Mouse (Mus musculus) hindbrain, embryonic 14.5 days (tissue): ENCODE results near the gene Ano8. TPM values are rescaled to one million over a fixed set of nuclear protein-coding genes. Genes with fewer than 3 reads are reported as not detected.
A peak's percentile ranks its signal among the peaks of the same experiment; 100 is the strongest.
"Not testable (repeated sequence)": the region's sequence is repeated elsewhere in the genome, so short reads cannot be mapped to it uniquely, and the experiment has no call there.

Source experiments
- ATAC-seq: fragments of 200-750 bp; cut with Nextera tagmentation; 2 replicates; pipeline ENCODE4 v1.8.0; 2017; ENCODE audit warnings: moderate number of reproducible peaks, mild to moderate bottlenecking, moderate TSS enrichment, moderate library complexity; ENCODE audit not compliant: low FRiP score
- DNase-seq: peaks from one replicate; pipeline ENCODE4 v3.0.0-alpha.2; 2015; ENCODE audit warnings: low spot score
- H3K27ac ChIP-seq: fragments of 300-500 bp; sonication (generic); 2 replicates; pipeline ENCODE4 v1.5.1; 2014; ENCODE audit warnings: mild to moderate bottlenecking, moderate library complexity
- H3K27me3 ChIP-seq: fragments of 300-500 bp; sonication (generic); 2 replicates; pipeline ENCODE4 v1.6.1; 2014; ENCODE audit warnings: mild to moderate bottlenecking, low read length, mixed read lengths; ENCODE audit not compliant: control insufficient read depth, insufficient read depth
- H3K36me3 ChIP-seq: fragments of 300-500 bp; sonication (generic); replicated peaks from 2 replicates; pipeline ENCODE4 v1.6.1; 2014; ENCODE audit not compliant: control insufficient read depth, insufficient read depth
- H3K4me1 ChIP-seq: fragments of 300-500 bp; sonication (generic); replicated peaks from 2 replicates; pipeline ENCODE4 v1.6.1; 2014; ENCODE audit warnings: antibody characterized with exemption, low read length, mixed read lengths; ENCODE audit not compliant: control insufficient read depth, insufficient read depth
- H3K4me2 ChIP-seq: fragments of 300-500 bp; sonication (generic); replicated peaks from 2 replicates; pipeline ENCODE4 v1.6.1; 2014; ENCODE audit warnings: mild to moderate bottlenecking, moderate library complexity
- H3K4me3 ChIP-seq: fragments of 300-500 bp; sonication (generic); replicated peaks from 2 replicates; pipeline ENCODE4 v1.5.1; 2014; ENCODE audit warnings: mild to moderate bottlenecking, low read length
- H3K9ac ChIP-seq: fragments of 300-500 bp; sonication (generic); 2 replicates; pipeline ENCODE4 v1.6.1; 2014
- H3K9me3 ChIP-seq: fragments of 300-500 bp; sonication (generic); 2 replicates; pipeline ENCODE4 v1.6.1; 2016; ENCODE audit warnings: low read length; ENCODE audit not compliant: control insufficient read depth
- WGBS: fragments of 180-500 bp; shearing (Covaris S2); extraction: QIAGEN DNeasy Blood & Tissue Kit; methylation state at CpG from one replicate; pipeline ENCODE4 v1.1.7; 2014; 5-methylcytosine and 5-hydroxymethylcytosine counted together
- polyA plus RNA-seq: library from polyadenylated mRNA; unstranded; fragments of >200 nt; fragmentation: Nextera tagmentation; extraction: Ambion mirVana; gene quantifications from 2 replicates; pipeline ENCODE4 v1.2.1, GENCODE M21; 2014

Ano8 gene
- polyA plus RNA-seq, 1 experiment from 2014 or later = 8.5 TPM

DNA sequence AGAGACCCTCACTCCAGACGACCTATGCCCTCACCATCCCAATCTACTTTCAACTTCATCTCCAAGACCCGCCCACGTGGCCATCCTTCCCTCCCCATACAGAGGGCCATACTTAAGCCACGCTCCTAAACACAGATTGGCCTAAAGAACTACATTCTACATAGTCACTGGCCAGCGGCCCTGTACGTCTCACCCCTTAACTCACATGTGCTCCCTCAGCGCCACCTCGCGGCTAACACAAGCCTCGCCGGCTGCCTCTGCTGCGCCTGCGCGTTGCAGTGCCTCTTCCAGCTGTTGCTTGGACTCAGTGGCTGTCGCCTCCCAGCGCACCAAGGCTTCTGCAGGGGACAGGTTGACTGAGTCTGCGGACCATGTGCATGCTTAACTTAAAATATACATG lies 35.9 kb upstream of the Ano8 start:
- DNase-seq (peak; percentile 90), ATAC-seq (peak; percentile 83)
- Histone ChIP-seq H3K9me3 (no peaks in the 10 kb centered on the region), H3K4me1 (no peaks in the 10 kb centered on the region), H3K4me3 (no peak overlapping the region), H3K4me2 (0 out of 2 replicates have a peak overlapping the region, but pooled peaks have one; percentile 15), H3K27me3 (peaks cover 34% of the 10 kb centered on the region), H3K9ac (no peak overlapping the region), H3K27ac (no peak overlapping the region), H3K36me3 (no peaks in the 10 kb centered on the region)
- WGBS = 3% methylated on average over 17 of the region's 17 CpGs

GRCm38 (mm10) chr8:71519037-71519825 lies 33.5 kb upstream of the Ano8 start:
- peak; percentile 79 for DNase-seq
- H3K4me2 ChIP-seq, H3K9me3 ChIP-seq, H3K4me3 ChIP-seq, H3K4me1 ChIP-seq, ATAC-seq, H3K9ac ChIP-seq, H3K36me3 ChIP-seq, H3K27ac ChIP-seq: not testable (repeated sequence)
- WGBS = 41% methylated on average over 9 of the region's 10 CpGs
- H3K27me3 ChIP-seq = peaks cover 11% of the 10 kb centered on the region; the same call in 1 of the 2 replicates

DNA sequence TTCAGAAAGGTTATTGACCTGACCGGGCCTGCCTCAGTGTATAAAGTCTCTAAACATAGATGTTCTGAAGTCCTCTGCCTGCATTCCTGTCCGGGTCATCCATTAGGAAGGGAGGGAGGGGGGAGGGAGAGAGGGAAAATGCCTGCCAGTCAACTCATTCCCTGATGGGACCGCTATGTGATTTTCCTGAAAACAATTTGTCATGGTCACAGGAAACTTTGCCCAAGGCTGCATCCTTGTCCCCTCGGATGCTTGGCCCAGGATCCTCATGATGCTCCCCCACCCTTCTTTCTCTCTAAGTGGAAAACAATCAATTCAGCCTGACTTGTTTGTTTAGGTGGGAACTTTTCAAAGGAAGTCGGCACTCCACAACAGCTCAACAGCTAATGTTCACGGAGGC lies 31.0 kb upstream of the Ano8 start:
- Histone ChIP-seq H3K4me3 (no peak overlapping the region), H3K4me1 (no peaks in the 10 kb centered on the region), H3K9ac (no peak overlapping the region), H3K27me3 (0 out of 2 replicates have a peak, but pooled peaks cover 4% of the 10 kb centered on the region), H3K4me2 (no peak overlapping the region), H3K27ac (no peak overlapping the region), H3K9me3 (no peaks in the 10 kb centered on the region), H3K36me3 (no peaks in the 10 kb centered on the region)
- DNase-seq (no peak), ATAC-seq (no peak)
- 10% methylated on average over 6 of the region's 6 CpGs for WGBS

GRCm38 (mm10) chr8:71515043-71515442 lies 29.3 kb upstream of the Ano8 start:
- no peaks in the 10 kb centered on the region for H3K4me1 ChIP-seq
- 0 out of 2 replicates have a peak, but pooled peaks cover 2% of the 10 kb centered on the region for H3K27me3 ChIP-seq
- H3K36me3 ChIP-seq = no peaks in the 10 kb centered on the region
- H3K4me2 ChIP-seq = no peak overlapping the region
- ATAC-seq = no peak
- WGBS = 70% methylated on average over 5 of the region's 5 CpGs
- no peak for DNase-seq
- no peak overlapping the region for H3K27ac ChIP-seq
- H3K4me3 ChIP-seq = no peak overlapping the region
- H3K9ac ChIP-seq = no peak overlapping the region
- no peaks in the 10 kb centered on the region for H3K9me3 ChIP-seq

DNA sequence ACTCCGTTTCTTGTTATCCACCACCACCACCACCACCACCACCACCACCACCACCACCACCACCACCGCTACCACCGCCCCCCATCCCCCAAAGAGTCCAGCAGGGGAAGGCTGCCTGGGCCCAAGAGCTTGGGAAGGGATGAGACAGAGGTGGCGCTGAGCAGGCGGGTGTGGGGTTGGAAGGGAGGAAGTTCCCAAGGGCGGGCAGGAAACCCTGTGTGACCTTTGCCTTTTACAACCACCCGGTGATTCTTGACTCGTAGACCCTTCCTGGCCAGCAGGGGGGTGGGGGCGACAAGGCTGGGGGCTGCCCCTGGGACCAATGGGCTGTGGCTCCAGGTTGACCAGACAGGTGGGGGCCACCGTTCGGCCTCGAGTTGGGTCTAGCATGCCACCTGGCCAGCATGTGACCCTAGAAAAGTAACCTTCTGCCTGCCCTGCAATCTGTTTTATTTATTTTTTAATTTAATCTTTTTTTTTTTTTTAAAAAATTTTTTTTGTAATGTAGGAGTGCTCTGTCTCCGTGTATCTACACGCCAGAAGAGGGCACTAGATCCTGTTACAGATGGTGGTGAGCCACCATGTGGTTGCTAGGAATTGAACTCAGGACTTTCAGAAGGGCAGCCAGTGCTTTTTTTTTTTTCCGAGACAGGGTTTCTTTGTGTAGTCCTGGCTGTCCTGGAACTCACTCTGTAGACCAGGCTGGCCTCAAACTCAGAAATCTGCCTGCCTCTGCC lies 27.4 kb upstream of the Ano8 start:
- ATAC-seq = no peak
- Histone ChIP-seq H3K36me3 (no peaks in the 10 kb centered on the region), H3K9me3 (no peaks in the 10 kb centered on the region)

DNA sequence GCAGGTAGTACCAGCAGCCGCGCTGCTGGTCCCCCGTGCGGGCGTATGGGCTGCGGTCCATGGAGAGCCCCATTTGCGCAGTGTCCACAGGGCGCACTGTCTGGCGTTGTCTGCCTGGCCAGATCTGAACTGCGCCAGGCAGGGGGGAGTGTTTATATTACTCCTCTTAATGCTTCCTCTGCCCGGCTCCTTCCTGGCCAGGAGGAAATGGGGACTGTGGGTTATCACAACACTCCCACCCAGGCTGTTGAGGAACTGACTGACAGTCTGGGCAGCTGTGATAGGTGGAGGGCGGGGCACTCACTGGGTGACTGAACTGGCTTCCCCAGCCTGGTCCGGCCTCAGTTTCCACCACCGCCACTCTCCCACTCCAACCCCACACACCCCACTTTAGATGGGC lies 25.9 kb upstream of the Ano8 start, which contains the start of gene Plvap:
TSS of gene Plvap (minus strand) at position 109 of the 400 bp plus-strand sequence.
- H3K27ac ChIP-seq = no peak within 1 kb of the TSS
- no peak within 1 kb of the TSS for H3K9ac ChIP-seq
- peaks cover 10% of the 10 kb centered on the region for H3K4me1 ChIP-seq
- no peak within 1 kb of the TSS for H3K4me2 ChIP-seq
- 71% methylated on average over 14 of the region's 14 CpGs for WGBS
- peaks cover 32% of the 10 kb centered on the region for H3K27me3 ChIP-seq
- no peaks in the 10 kb centered on the region for H3K36me3 ChIP-seq
- H3K9me3 ChIP-seq = no peaks in the 10 kb centered on the region
- H3K4me3 ChIP-seq = no peak within 1 kb of the TSS
- ATAC-seq = no peak
- DNase-seq = no peak

More for the DNA sequence above, 27.4 kb upstream of the Ano8 start:
- 74% methylated on average over 15 of the region's 15 CpGs for WGBS
- no peak overlapping the region for H3K4me2 ChIP-seq
- H3K27ac ChIP-seq = no peak overlapping the region
- H3K4me1 ChIP-seq = 0 out of 2 replicates have a peak, but pooled peaks cover under 1% of the 10 kb centered on the region
- H3K4me3 ChIP-seq = no peak overlapping the region
- no peak overlapping the region for H3K9ac ChIP-seq
- DNase-seq = no peak
- H3K27me3 ChIP-seq = peaks cover 17% of the 10 kb centered on the region

- ATAC-seq (no peak), DNase-seq (no peak)
- peaks cover 49% of the 10 kb centered on the region for H3K27me3 ChIP-seq
- no peak overlapping the region for H3K9ac ChIP-seq
- H3K9me3 ChIP-seq = no peaks in the 10 kb centered on the region
- no peak overlapping the region for H3K4me2 ChIP-seq
- WGBS = 70% methylated on average over 2 of the region's 2 CpGs
- H3K4me1 ChIP-seq = peaks cover 10% of the 10 kb centered on the region
- H3K36me3 ChIP-seq = no peaks in the 10 kb centered on the region
- H3K4me3 ChIP-seq = no peak overlapping the region
- H3K27ac ChIP-seq = no peak overlapping the region
Measured at GRCm38 (mm10) chr8:71509316-71509715, 23.6 kb upstream of the Ano8 start.

DNA sequence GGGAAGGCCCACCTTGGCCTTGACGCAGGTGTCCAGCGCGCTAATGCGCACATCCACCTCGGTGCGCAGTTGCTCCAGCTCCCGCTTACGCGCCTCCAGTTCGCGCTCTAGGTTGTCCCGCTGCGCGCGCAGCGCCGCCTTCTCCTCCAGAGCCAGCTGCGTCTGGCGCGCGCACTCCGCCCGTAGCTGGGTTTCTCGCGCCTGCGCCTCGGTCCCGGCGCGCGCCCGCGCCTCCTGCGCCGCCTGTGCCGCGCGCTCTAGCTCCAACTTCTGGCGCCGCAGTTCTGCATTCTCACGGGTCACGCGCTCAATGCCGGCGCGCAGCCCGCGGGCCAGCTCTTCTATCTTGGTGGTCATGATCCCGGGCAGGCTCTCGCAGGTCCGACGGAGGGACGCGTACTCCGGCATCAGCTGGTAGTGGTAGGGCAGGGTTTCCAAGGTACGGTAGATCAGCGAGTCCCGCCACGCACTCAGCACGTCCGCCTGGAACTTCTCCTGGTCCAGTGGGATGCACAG lies 21.9 kb upstream of the Ano8 start:
- no peaks in the 10 kb centered on the region for H3K36me3 ChIP-seq
- under 1% methylated on average over 61 of the region's 61 CpGs for WGBS
- H3K9me3 ChIP-seq = no peaks in the 10 kb centered on the region
- H3K27ac ChIP-seq = no peak overlapping the region
- H3K4me2 ChIP-seq = peak overlapping the region; percentile 68
- DNase-seq (peak; percentile 89), ATAC-seq (peak; percentile 82)
- peaks cover 10% of the 10 kb centered on the region for H3K4me1 ChIP-seq
- H3K4me3 ChIP-seq = peak overlapping the region; percentile 37
- H3K9ac ChIP-seq = peak overlapping the region; percentile 54
- peaks cover 49% of the 10 kb centered on the region for H3K27me3 ChIP-seq

DNA sequence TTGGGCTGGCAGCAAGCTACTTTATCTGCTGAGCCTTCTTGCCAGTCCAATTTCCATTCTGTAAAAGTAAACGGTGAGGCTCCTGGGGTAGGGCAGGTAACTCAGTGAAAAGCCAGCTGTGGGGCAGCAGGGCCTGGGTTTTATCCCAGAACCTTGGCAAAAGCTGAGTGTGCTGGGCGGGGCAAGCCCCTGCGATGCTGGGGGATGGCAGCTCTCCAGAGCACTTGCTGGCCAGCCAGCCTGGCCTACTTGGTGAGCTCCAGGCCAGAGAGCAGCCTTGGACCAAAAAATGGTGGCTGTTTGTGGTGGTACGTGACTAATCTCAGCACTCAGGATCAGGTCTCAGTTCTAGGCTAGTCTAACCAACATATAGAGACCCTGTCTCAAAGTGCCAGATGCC lies 20.2 kb upstream of the Ano8 start:
- Histone ChIP-seq H3K4me2 (no peak overlapping the region), H3K4me3 (no peak overlapping the region), H3K27me3 (peaks cover 47% of the 10 kb centered on the region), H3K27ac (no peak overlapping the region), H3K9ac (no peak overlapping the region), H3K36me3 (no peaks in the 10 kb centered on the region), H3K4me1 (peaks cover 10% of the 10 kb centered on the region), H3K9me3 (no peaks in the 10 kb centered on the region)
- ATAC-seq (no peak), DNase-seq (no peak)
- WGBS = 80% methylated on average over 4 of the region's 4 CpGs
